Mouse (Mus musculus) brain, adult 2 months (tissue): ENCODE results near the gene Mob3c.
A peak's percentile ranks its signal among the peaks of the same experiment; 100 is the strongest.

ENCODE experiments used
- DNase-seq: peaks from one replicate; pipeline ENCODE4 v3.0.0; 2011; ENCODE audit warnings: low read depth, low spot score

Gene Mob3c

DNA sequence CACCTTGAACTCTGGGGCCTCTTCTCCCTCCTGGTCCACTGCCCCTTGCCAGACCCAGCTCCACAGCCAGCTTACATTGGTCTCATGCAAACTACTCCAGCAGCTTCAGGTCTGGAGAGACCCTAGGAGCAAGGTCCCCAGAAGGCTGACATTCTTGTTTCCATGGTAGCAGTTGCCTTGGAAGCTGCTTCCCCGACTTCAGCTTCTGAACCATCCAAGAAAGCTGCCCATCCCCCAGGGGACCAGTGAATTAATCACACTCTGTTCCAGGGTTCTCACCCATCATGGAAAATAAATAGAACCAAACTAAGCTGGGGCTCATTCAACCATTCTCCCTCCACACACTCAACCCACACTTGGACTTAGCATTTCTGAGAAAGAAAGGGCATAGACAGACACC, 53.3 kb downstream of the Mob3c start:
- peak; percentile 77 for DNase-seq

DNA sequence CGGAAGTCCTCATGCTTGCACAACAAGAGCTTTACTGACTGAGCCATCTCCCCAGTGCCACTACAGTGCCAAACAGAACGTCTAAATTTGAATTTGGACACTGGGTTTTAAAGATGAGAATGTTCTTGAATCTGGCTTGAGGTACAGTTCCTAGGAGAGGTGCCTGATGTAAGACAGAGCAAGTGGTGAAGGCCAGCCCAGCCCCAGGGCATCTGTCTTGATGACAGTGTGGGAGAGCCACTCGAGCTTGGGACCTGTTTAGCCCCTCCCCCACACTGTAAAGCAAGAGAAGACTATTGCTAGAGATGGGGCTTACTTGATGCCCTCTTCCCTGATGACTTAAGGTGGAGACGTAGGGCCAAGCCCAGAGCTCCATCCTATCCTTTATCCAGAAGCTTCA, 54.3 kb downstream of the Mob3c start:
- DNase-seq: no peak

DNA sequence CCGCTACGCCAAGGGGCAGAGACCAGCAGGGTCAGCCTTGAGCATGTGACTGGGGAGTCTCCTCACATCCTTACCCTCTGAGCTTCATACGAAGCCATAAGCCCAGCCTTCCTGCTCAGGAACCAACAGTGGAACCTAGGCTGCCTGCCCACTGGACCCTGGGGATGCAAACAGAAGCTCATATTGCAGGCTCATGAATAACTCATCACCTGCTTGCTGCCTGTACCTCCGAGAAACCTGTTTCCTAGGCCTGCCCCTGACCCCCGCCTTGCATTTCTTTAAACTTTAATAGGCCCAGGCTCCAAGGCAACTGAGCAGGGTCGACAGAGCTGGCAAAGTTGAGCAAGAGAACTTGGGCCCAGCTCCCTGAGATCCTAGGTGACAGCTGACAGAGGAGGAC, 56.1 kb downstream of the Mob3c start, which contains the start of gene Kncn:
Kncn (plus strand) TSS at position 379 of the 400 bp plus-strand sequence.
- no peak for DNase-seq
